Mouse (Mus musculus): ENCODE measurements around the gene Cenpm. TPM values are rescaled to one million over a fixed set of nuclear protein-coding genes. Genes with fewer than 3 reads are reported as not detected.

The Cenpm gene
- polyA plus RNA-seq, 1 experiment from 2014 or later: 61.5 TPM

DNA sequence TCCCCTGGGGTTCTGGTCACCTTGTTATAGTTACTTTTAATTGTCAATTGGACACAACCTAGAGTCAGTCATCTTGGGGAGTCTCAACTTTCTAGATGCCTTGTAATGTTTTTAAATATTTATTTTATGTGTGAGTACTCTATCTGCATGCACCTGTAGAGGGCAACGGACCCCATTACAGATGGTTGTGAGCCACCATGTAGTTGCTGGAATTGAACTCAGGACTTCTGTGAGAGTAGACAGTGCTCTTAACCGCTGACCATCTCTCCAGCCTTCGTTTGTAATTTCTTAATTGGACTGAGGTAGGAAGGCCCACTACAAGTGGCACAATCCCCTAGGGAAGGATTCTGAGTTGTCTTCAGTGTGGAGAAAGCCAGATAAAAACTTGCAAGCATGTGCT, 1.2 kb downstream of the Cenpm start:
- H3K9ac ChIP-seq: peak overlapping the region; percentile 82
- no peaks in the 10 kb centered on the region for H3K27me3 ChIP-seq (replicated peaks)
- H3K4me2 ChIP-seq: peak overlapping the region; percentile 92
- no peaks in the 10 kb centered on the region for H3K9me3 ChIP-seq
- peaks cover 14% of the 10 kb centered on the region for H3K36me3 ChIP-seq
- no peak overlapping the region for H3K27ac ChIP-seq (replicated peaks)
- no peak for ATAC-seq (ENCODE audit: extremely low read depth, insufficient number of reproducible peaks, low FRiP score, low TSS enrichment)
- H3K4me3 ChIP-seq: peak overlapping the region; percentile 61
- WGBS: 77% methylated on average over 3 of the region's 3 CpGs
- H3K4me1 ChIP-seq: peaks cover 13% of the 10 kb centered on the region

DNA sequence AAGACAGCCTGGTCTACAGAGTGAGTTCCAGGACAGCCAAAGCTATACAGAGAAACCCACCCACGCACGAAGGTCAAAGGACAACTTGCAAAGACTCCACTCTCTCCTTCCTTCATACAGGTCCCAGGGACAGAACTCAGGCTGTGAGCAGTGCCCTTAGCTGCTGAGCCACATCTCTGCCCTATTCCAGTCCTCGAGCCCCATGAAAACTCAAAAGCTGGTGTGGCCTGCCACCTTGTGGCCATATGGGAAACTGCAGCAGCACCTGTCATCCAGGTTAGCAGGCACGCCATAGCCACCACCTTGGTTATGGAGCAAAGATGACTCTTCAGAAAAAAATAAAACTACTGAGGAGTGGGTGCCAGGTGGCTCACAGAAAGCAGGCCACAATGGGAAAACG, 8.0 kb downstream of the Cenpm start:
- Histone ChIP-seq H3K4me2 (no peak overlapping the region), H3K27ac (replicated peaks) (no peak overlapping the region), H3K9me3 (no peaks in the 10 kb centered on the region), H3K9ac (no peak overlapping the region), H3K4me1 (peaks cover 4% of the 10 kb centered on the region; the same call in 1 of the 2 replicates), H3K36me3 (peaks cover 34% of the 10 kb centered on the region), H3K4me3 (no peak overlapping the region), H3K27me3 (replicated peaks) (peaks cover 8% of the 10 kb centered on the region; the same call in 1 of the 2 replicates)
- no peak for ATAC-seq (ENCODE audit: extremely low read depth, insufficient number of reproducible peaks, low FRiP score, low TSS enrichment)
- 13% methylated on average over 5 of the region's 5 CpGs for WGBS

GRCm38 (mm10) chr15:82235661-82236060, 8.9 kb downstream of the Cenpm start:
- 56% methylated on average over 10 of the region's 10 CpGs for WGBS
- no peak overlapping the region for H3K4me3 ChIP-seq
- no peak for ATAC-seq (ENCODE audit: extremely low read depth, insufficient number of reproducible peaks, low FRiP score, low TSS enrichment)
- H3K27ac ChIP-seq (replicated peaks): no peak overlapping the region
- no peak overlapping the region for H3K4me2 ChIP-seq
- H3K4me1 ChIP-seq: peaks cover 4% of the 10 kb centered on the region; the same call in 1 of the 2 replicates
- peaks cover 10% of the 10 kb centered on the region; the same call in 1 of the 2 replicates for H3K27me3 ChIP-seq (replicated peaks)
- no peak overlapping the region for H3K9ac ChIP-seq
- H3K9me3 ChIP-seq: no peaks in the 10 kb centered on the region
- H3K36me3 ChIP-seq: peaks cover 34% of the 10 kb centered on the region

- 68% methylated on average over 4 of the region's 4 CpGs for WGBS
- no peak overlapping the region for H3K9ac ChIP-seq
- no peak for ATAC-seq (ENCODE audit: extremely low read depth, insufficient number of reproducible peaks, low FRiP score, low TSS enrichment)
- peaks cover 20% of the 10 kb centered on the region for H3K4me1 ChIP-seq
- H3K9me3 ChIP-seq: no peaks in the 10 kb centered on the region
- no peak overlapping the region for H3K27ac ChIP-seq (replicated peaks)
- H3K4me3 ChIP-seq: no peak overlapping the region
- peaks cover 17% of the 10 kb centered on the region for H3K36me3 ChIP-seq
- peaks cover 24% of the 10 kb centered on the region; the same call in 1 of the 2 replicates for H3K27me3 ChIP-seq (replicated peaks)
- no peak overlapping the region for H3K4me2 ChIP-seq
Measured at GRCm38 (mm10) chr15:82232651-82233050, 11.9 kb downstream of the Cenpm start.

DNA sequence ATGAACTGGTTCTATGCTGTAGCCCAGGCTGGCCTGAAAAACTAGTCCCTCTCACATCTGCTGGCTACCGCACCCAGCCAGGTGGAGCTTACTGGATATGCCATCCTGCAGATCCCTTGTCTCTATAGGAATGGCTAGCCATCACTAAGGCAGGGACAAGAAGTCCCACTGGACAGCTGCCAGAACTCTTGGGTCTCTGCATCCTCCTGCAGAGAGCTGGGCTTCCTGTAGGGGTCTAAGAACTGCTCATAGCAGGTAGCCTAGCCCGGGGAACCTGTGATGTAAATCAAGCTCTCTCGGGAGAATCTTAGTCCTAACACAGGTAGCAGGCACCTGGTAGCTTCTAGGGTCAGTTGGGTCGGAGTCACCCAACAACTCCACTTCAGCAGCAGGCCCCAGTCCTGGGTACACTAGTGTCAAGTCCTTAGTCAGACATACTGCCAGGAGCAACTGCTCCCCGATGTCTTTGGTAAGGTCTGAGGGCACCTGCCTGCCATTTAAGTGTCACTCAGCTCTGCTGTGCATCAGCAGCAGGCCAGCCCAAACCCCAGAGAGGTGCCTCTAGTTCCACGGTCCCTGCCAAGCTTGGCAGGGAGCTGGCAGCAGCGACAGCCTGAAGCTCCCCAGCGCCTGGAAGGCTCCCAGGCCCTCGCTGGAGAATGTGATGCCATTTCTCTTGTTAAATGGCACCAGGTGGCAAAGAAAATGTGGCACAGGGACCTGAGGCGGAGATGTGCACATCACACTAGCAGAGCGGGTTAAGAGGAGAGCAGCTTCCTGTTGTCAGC, 12.8 kb downstream of the Cenpm start:
- H3K4me1 ChIP-seq: peaks cover 20% of the 10 kb centered on the region
- peaks cover 25% of the 10 kb centered on the region; the same call in 1 of the 2 replicates for H3K27me3 ChIP-seq (replicated peaks)
- H3K36me3 ChIP-seq: peaks cover 12% of the 10 kb centered on the region
- no peaks in the 10 kb centered on the region for H3K9me3 ChIP-seq
- no peak for ATAC-seq (ENCODE audit: extremely low read depth, insufficient number of reproducible peaks, low FRiP score, low TSS enrichment)
- H3K9ac ChIP-seq: no peak overlapping the region
- H3K27ac ChIP-seq (replicated peaks): no peak overlapping the region
- no peak overlapping the region for H3K4me2 ChIP-seq
- 62% methylated on average over 11 of the region's 11 CpGs for WGBS
- H3K4me3 ChIP-seq: no peak overlapping the region

- H3K9ac ChIP-seq: no peak overlapping the region
- no peak for ATAC-seq (ENCODE audit: extremely low read depth, insufficient number of reproducible peaks, low FRiP score, low TSS enrichment)
- H3K4me2 ChIP-seq: no peak overlapping the region
- peaks cover 20% of the 10 kb centered on the region for H3K4me1 ChIP-seq
- WGBS: 80% methylated on average over 4 of the region's 4 CpGs
- H3K4me3 ChIP-seq: no peak overlapping the region
- peaks cover 30% of the 10 kb centered on the region for H3K27me3 ChIP-seq (replicated peaks)
- H3K9me3 ChIP-seq: no peaks in the 10 kb centered on the region
- no peak overlapping the region for H3K27ac ChIP-seq (replicated peaks)
- peaks cover 12% of the 10 kb centered on the region for H3K36me3 ChIP-seq
Measured at GRCm38 (mm10) chr15:82231100-82231499, 13.4 kb downstream of the Cenpm start.

- no peak overlapping the region for H3K27ac ChIP-seq (replicated peaks)
- H3K27me3 ChIP-seq (replicated peaks): peaks cover 40% of the 10 kb centered on the region
- peaks cover 16% of the 10 kb centered on the region for H3K4me1 ChIP-seq
- WGBS: 68% methylated on average over 6 of the region's 6 CpGs
- no peak overlapping the region for H3K4me3 ChIP-seq
- H3K9ac ChIP-seq: no peak overlapping the region
- no peaks in the 10 kb centered on the region for H3K9me3 ChIP-seq
- peaks cover 12% of the 10 kb centered on the region for H3K36me3 ChIP-seq
- H3K4me2 ChIP-seq: no peak overlapping the region
- ATAC-seq (ENCODE audit: extremely low read depth, insufficient number of reproducible peaks, low FRiP score, low TSS enrichment): no peak
Measured at GRCm38 (mm10) chr15:82230098-82230611, 14.4 kb downstream of the Cenpm start.

DNA sequence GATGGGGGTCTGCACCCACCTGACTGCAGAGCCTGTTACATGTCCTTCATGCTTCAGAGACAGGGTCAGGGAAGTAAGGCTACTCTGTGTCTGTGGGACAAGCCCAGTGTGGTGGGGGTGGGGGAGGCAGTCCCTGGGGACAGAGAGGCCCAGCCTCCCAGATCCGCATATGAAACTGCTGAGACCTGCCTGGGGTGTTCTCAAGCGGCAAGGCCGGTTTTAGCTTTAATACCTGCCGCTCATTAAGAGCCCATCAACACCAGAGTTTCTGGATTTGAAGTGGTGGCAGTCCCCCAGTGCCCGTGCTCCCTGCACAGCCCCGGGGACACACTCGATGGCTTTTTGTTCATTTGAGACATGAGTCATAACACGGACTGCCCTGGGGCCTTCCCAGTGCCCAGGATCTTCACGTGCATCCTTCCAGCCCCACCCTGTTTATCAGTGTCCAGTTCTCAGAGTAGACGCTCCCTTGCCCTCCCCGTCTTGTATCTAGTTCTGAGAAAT, 15.0 kb downstream of the Cenpm start:
- Histone ChIP-seq H3K4me1 (peaks cover 17% of the 10 kb centered on the region), H3K9me3 (no peaks in the 10 kb centered on the region), H3K9ac (peak overlapping the region; percentile 38; the same call in 1 of the 2 replicates), H3K27me3 (replicated peaks) (peaks cover 40% of the 10 kb centered on the region), H3K36me3 (peaks cover 12% of the 10 kb centered on the region), H3K4me3 (no peak overlapping the region), H3K4me2 (no peak overlapping the region), H3K27ac (replicated peaks) (no peak overlapping the region)
- 27% methylated on average over 11 of the region's 11 CpGs for WGBS
- no peak for ATAC-seq (ENCODE audit: extremely low read depth, insufficient number of reproducible peaks, low FRiP score, low TSS enrichment)

DNA sequence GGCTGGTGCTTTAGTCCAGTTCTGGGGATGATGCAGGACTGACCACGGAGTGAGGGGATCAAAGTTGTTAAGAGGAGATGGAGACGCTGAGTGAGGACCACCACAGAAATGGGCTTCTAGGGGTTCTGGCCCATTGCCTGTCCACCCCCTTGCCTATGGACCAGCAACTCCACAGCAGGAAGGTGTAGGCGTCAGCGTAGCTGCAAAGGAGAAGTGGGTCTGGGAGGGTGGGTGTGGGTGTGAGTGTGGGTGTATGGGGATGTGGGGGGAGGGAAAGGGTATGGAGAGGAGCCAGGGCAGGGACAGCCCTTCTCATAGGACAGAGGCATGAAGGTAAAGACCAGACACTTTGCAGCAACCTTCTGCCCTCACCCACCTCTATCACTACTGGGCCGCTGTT, 18.8 kb downstream of the Cenpm start:
- 77% methylated on average over 5 of the region's 5 CpGs for WGBS
- H3K27me3 ChIP-seq (replicated peaks): peaks cover 75% of the 10 kb centered on the region
- H3K27ac ChIP-seq (replicated peaks): no peak overlapping the region
- H3K9ac ChIP-seq: no peak overlapping the region
- no peak for ATAC-seq (ENCODE audit: extremely low read depth, insufficient number of reproducible peaks, low FRiP score, low TSS enrichment)
- H3K36me3 ChIP-seq: no peaks in the 10 kb centered on the region
- H3K9me3 ChIP-seq: no peaks in the 10 kb centered on the region
- H3K4me2 ChIP-seq: no peak overlapping the region
- no peak overlapping the region for H3K4me3 ChIP-seq
- H3K4me1 ChIP-seq: peaks cover 34% of the 10 kb centered on the region

DNA sequence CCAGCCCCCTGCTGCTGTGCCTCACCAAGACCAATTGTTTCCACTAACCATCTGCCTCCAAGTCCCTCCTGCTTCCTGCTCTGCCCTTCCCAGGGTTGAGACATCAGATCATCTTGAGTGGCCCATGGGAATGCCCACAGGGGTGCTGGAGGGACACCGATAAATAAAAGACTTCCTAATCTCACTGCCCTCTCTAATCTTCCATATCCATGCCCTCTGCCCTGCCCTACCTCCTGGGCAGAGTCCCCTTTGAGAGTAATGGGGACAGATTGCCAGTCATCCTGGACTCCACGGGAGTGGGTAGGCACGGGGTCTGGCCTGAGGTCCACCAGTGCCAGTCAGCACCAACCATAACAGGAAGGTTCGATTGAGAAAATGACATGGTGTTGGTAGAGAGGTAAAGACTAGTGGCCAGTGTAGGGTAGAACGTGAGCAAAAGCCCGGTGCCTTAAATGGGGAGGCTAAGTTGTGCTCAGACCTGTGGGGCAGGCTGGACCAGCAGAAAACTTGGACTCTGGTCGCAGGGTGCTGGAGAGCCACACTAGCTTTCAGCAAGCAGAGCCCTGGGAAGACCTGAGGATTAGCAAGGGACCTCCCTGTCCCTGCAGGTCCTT, 19.8 kb downstream of the Cenpm start:
- peaks cover 75% of the 10 kb centered on the region for H3K27me3 ChIP-seq (replicated peaks)
- H3K27ac ChIP-seq (replicated peaks): no peak overlapping the region
- peak overlapping the region; percentile 74 for H3K4me2 ChIP-seq
- H3K9me3 ChIP-seq: no peaks in the 10 kb centered on the region
- H3K9ac ChIP-seq: no peak overlapping the region
- 33% methylated on average over 7 of the region's 7 CpGs for WGBS
- no peak for ATAC-seq (ENCODE audit: extremely low read depth, insufficient number of reproducible peaks, low FRiP score, low TSS enrichment)
- H3K4me1 ChIP-seq: peaks cover 24% of the 10 kb centered on the region
- no peaks in the 10 kb centered on the region for H3K36me3 ChIP-seq
- H3K4me3 ChIP-seq: peak overlapping the region; percentile 45

All from heart, embryonic 13.5 days (tissue).